Mouse (Mus musculus) Patski (cell line): ENCODE results near the gene Wap. TPM values are rescaled to one million over a fixed set of nuclear protein-coding genes. Genes with fewer than 3 reads are reported as not detected.
"Not testable (repeated sequence)": the region's sequence is repeated elsewhere in the genome, so short reads cannot be mapped to it uniquely, and the experiment has no call there.

Experiments used
- ATAC-seq: fragments of 100-300 bp; one replicate; pipeline ENCODE4 v1.8.0; 2021
- CTCF ChIA-PET: fragments of 350-600 bp; sonication (Branson Sonifier 250); formaldehyde crosslinking; loops from one replicate; lab custom pipeline; 2022; ENCODE audit warnings: inconsistent platforms; lab: Charles Lee
- POLR2A ChIA-PET: fragments of 350-600 bp; sonication (Branson Sonifier 250); formaldehyde crosslinking; loops from one replicate; lab custom pipeline; 2022; ENCODE audit warnings: antibody characterized with exemption, inconsistent platforms; lab: Charles Lee
- DNase-seq: peaks from one replicate; pipeline ENCODE4 v3.0.0-alpha.2; 2011; ENCODE audit warnings: low read depth, low spot score
- H3K27me3 ChIP-seq: fragments of 371-371 bp; one replicate; pipeline ENCODE4 v1.5.1; 2021
- CTCF ChIP-seq: fragments of 100-300 bp; IDR thresholded peaks from one replicate; pipeline ENCODE4 v1.5.1; 2021
- in situ Hi-C: fragments of 300-500 bp; cut with MboI; formaldehyde crosslinking; loops from 3 replicates; pipeline ENCODE4 v1.11.1; 2018; ENCODE audit warnings: low pct_unique_long_range_greater_than_20kb, mixed read lengths
- polyA plus RNA-seq: library from polyadenylated mRNA; unstranded; gene quantifications from one replicate; pipeline ENCODE4 v1.2.3, GENCODE M21; 2021

The Wap gene
- polyA plus RNA-seq, 1 experiment from 2014 or later, result not detected

GRCm38 (mm10) chr11:6666634-6667033 lies 28.2 kb upstream of the Wap start:
- TF ChIP-seq CTCF, result no peak
- in situ Hi-C loops, result loop anchor here (5.0 kb wide), 1 partner anchor 491 kb away; no protein-coding TSS in a partner anchor
- POLR2A ChIA-PET, result no interaction called here
- ATAC-seq (no peak), DNase-seq (no peak)
- CTCF ChIA-PET, result no interaction called here
- H3K27me3 ChIP-seq, result no peaks in the 10 kb centered on the region

DNA sequence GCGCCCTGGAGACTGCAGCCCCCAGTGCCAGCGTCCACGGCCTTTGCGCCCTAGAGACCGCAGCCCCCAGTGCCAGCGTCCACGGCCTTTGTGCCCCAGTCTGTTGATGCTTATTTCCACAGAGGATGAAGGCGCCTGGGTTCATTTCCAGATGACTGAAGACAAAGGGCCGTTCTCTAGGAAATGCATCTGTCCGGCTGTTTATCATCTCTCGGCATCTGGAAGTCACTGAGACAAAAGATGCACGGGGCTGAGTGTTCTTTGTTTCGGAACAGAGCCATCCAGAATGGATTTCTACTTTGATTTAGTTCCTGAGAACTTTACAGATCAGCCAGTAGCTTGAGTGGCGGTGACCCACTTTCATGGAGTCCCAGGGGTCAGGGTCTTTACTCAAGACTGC lies 22.8 kb upstream of the Wap start:
- DNase-seq (no peak), ATAC-seq (no peak)
- ChIA-PET CTCF (no interaction called here), POLR2A (interaction anchor here (0.6 kb wide), 1 partner anchor 20 kb away, joined by 3 read pairs; no protein-coding TSS in a partner anchor)
- no peaks in the 10 kb centered on the region for H3K27me3 ChIP-seq
- in situ Hi-C loops, result no loop called here
- TF ChIP-seq CTCF, result no peak

- H3K27me3 ChIP-seq, result no peaks in the 10 kb centered on the region
- CTCF ChIA-PET, result interaction anchor here (0.8 to 2.0 kb wide), 2 partner anchors 10 to 110 kb away, joined by 3 to 5 read pairs; no protein-coding TSS in a partner anchor
- POLR2A ChIA-PET, result interaction anchor here (0.7 to 1.0 kb wide), 3 partner anchors 15 to 539 kb away, joined by 3 to 4 read pairs (median 3); partner anchors contain the start of gene Igfbp1
- no peak for DNase-seq
- ATAC-seq, result peak; percentile 58
- TF ChIP-seq CTCF, result no peak
- in situ Hi-C loops, result no loop called here
These were observed 19.8 kb upstream of the Wap start, which contains the start of gene Ramp3 for GRCm38 (mm10) chr11:6658271-6658670. TSS of gene Ramp3 (plus strand) at chr11:6658521.

DNA sequence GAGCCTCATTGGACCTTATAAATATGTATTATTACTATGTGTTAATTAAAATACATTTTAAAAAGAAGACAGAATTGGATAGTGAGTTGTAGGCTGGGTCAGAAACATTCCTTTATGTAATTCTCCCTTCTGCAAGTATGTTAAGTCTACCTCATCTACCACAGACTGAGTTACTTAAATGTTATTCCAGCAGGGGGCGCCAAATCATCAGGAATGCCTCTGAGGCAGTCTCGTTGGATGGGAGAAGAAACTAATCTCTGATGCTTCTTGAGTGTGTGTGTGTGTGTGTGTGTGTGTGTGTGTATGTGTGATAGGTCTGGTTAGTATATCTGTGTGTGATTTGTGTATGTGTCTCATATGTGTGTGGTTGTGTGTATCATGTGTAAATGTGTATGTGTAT lies 16.5 kb upstream of the Wap start:
- TF ChIP-seq CTCF, result no peak
- in situ Hi-C loops, result loop anchor here (5.0 kb wide), 1 partner anchor 112 kb away; no protein-coding TSS in a partner anchor
- POLR2A ChIA-PET, result no interaction called here
- peak; percentile 44 for ATAC-seq
- CTCF ChIA-PET, result no interaction called here
- H3K27me3 ChIP-seq, result peaks cover 16% of the 10 kb centered on the region
- peak; percentile 39 for DNase-seq

DNA sequence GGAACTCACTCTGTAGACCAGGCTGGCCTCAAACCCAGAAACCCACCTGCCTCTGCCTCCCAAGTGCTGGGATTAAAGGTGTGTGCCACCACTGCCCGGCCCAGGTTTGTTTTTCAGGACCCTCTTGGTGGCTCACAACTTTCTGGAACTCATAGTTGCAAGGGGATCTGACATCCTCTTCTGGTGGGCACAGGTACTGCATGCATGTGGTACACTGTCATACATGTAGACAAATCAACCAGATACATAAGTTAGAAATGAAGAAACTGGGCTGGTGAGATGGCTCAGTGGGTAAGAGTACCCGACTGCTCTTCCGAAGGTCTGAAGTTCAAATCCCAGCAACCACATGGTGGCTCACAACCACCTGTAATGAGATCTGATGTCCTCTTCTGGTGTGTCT lies 14.5 kb upstream of the Wap start:
- POLR2A ChIA-PET, result interaction anchor here (0.7 kb wide), 1 partner anchor 21 kb away, joined by 3 read pairs; no protein-coding TSS in a partner anchor

GRCm38 (mm10) chr11:6650519-6650918 lies 12.1 kb upstream of the Wap start:
- ChIA-PET CTCF (no interaction called here), POLR2A (no interaction called here)
- TF ChIP-seq CTCF, result no peak
- H3K27me3 ChIP-seq, result peaks cover 16% of the 10 kb centered on the region
- no peak for ATAC-seq
- no peak for DNase-seq
- in situ Hi-C loops, result loop anchor here (5.0 kb wide), 1 partner anchor 117 kb away; no protein-coding TSS in a partner anchor

More for the DNA sequence above, 14.5 kb upstream of the Wap start:
- DNase-seq, CTCF ChIA-PET, ATAC-seq: not testable (repeated sequence)
- TF ChIP-seq CTCF, result peak; percentile 57
- in situ Hi-C loops, result loop anchor here (5.0 kb wide), 1 partner anchor 114 kb away; no protein-coding TSS in a partner anchor
- H3K27me3 ChIP-seq, result peaks cover 16% of the 10 kb centered on the region

DNA sequence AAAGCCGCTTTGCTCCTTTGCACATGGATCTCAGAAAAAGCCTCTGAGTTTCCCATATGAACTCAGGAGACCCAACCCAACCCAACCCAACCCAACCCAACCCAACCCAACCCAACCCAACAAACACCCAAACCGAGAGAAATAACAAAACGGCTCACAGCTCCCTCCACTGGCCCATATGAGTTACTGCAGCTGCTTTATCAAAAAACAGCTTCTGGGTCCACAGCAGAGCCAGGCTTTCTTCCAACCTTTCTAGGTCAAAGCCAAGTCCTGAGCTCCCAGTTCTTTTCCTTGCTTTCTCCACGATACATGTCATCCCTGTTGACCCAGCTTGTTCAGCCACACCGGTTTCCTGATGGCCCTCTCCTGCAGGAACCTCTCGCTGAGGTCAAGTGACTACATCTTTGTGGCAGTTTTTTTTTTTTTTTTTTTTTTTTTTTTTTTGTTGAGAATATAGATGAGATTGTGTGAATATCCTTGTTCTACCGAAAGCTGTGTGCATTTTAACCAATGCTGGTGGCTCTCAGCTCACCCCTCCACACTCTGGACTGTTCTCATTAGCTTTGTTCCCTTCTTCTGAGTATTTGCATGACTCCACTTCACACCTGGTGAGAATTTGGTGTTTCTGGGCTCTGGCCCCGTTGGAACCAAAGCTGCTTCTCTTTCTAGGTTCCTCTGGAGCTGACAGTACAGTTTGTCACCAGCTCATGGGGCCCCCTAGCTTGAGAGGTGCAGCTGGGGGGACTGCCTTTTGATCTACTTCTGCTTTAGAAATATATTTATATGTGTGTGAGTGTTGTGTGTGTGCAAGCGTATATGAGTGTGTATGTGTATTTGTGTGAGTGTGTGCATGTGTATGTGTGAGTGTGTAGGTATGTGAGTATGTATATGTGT lies 9.6 kb upstream of the Wap start:
- ChIA-PET CTCF (interaction anchor here (1.1 kb wide), 1 partner anchor 10 kb away, joined by 3 read pairs; no protein-coding TSS in a partner anchor), POLR2A (interaction anchor here (0.6 kb wide), 1 partner anchor 38 kb away, joined by 5 read pairs; no protein-coding TSS in a partner anchor)
- peaks cover 16% of the 10 kb centered on the region for H3K27me3 ChIP-seq
- in situ Hi-C loops, result no loop called here
- ATAC-seq (no peak), DNase-seq (no peak)
- no peak for TF ChIP-seq CTCF

DNA sequence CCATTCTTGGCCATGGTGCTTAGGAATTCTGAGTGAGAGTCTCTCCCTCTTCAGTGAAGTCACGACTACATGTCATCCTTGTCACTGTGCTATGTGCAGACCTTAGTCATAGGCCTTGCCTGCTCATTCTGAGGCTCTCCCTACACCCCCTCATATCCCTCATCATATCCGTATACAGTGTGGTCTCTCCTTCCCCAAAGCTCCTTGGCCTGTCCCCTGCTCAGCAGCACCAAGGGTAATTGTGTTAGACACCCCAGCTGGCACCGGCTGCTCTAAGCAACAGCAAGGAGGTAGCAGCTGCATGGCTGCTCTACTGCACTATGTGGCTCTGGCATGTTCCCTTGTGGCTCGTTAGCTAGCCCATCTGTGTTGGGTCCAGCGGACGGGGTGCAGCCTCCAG lies 6.1 kb upstream of the Wap start:
- in situ Hi-C loops, result no loop called here

GRCm38 (mm10) chr11:6639072-6639471 lies 635 bp upstream of the Wap start:
- in situ Hi-C loops, result no loop called here
- DNase-seq (no peak), ATAC-seq (no peak)
- H3K27me3 ChIP-seq, result no peaks in the 10 kb centered on the region
- POLR2A ChIA-PET, result no interaction called here
- no peak for TF ChIP-seq CTCF
- CTCF ChIA-PET, result no interaction called here

More for the DNA sequence above, 6.1 kb upstream of the Wap start:
- ChIA-PET CTCF (no interaction called here), POLR2A (no interaction called here)
- no peaks in the 10 kb centered on the region for H3K27me3 ChIP-seq
- DNase-seq, result no peak
- TF ChIP-seq CTCF, result no peak
- no peak for ATAC-seq

- DNase-seq, result no peak
- no peaks in the 10 kb centered on the region for H3K27me3 ChIP-seq
- no peak for TF ChIP-seq CTCF
- CTCF ChIA-PET, result no interaction called here
- POLR2A ChIA-PET, result no interaction called here
- no peak for ATAC-seq
- in situ Hi-C loops, result no loop called here
These were observed 2.3 kb downstream of the Wap start for GRCm38 (mm10) chr11:6636150-6636549.
